Mouse (Mus musculus) embryonic facial prominence, embryonic 11.5 days (tissue): ENCODE results near the gene Ednrb. TPM values are rescaled to one million over a fixed set of nuclear protein-coding genes. Genes with fewer than 3 reads are reported as not detected.
"Not testable (repeated sequence)": the region's sequence is repeated elsewhere in the genome, so short reads cannot be mapped to it uniquely, and the experiment has no call there.

Experiments
- ATAC-seq: fragments of 200-750 bp; cut with Nextera tagmentation; replicated peaks from 2 replicates; pipeline ENCODE4 v1.8.0; 2017; ENCODE audit warnings: low read depth; ENCODE audit not compliant: insufficient number of reproducible peaks, low FRiP score, low TSS enrichment
- DNase-seq: peaks from one replicate; pipeline ENCODE4 v3.0.0-alpha.2; 2015; ENCODE audit warnings: low spot score
- H3K27ac ChIP-seq: fragments of 300-500 bp; sonication (generic); replicated peaks from 2 replicates; pipeline ENCODE4 v1.5.1; 2014; ENCODE audit warnings: mild to moderate bottlenecking, low read depth, low read length, control low read depth
- H3K27me3 ChIP-seq: fragments of 300-500 bp; sonication (generic); 2 replicates; pipeline ENCODE4 v1.6.1; 2014; ENCODE audit warnings: mild to moderate bottlenecking, low read length, moderate library complexity, mixed read lengths; ENCODE audit not compliant: control insufficient read depth, insufficient read depth
- H3K36me3 ChIP-seq: fragments of 300-500 bp; sonication (generic); replicated peaks from 2 replicates; pipeline ENCODE4 v1.6.1; 2014; ENCODE audit warnings: low read depth, mild to moderate bottlenecking, low read length, moderate library complexity, mixed read lengths; ENCODE audit not compliant: control insufficient read depth, insufficient read depth
- H3K4me1 ChIP-seq: fragments of 300-500 bp; sonication (generic); 2 replicates; pipeline ENCODE4 v1.6.1; 2014; ENCODE audit warnings: low read length, mixed read lengths; ENCODE audit not compliant: control insufficient read depth, insufficient read depth
- H3K4me2 ChIP-seq: fragments of 300-500 bp; sonication (generic); 2 replicates; pipeline ENCODE4 v1.6.1; 2014; ENCODE audit warnings: low read depth, mild to moderate bottlenecking, control low read depth, low read length, moderate library complexity
- H3K4me3 ChIP-seq: fragments of 300-500 bp; sonication (generic); 2 replicates; pipeline ENCODE4 v1.5.1; 2014; ENCODE audit warnings: low read depth, low read length, control low read depth
- H3K9ac ChIP-seq: fragments of 300-500 bp; sonication (generic); replicated peaks from 2 replicates; pipeline ENCODE4 v1.6.1; 2014; ENCODE audit warnings: mild to moderate bottlenecking, control low read depth, low read length
- H3K9me3 ChIP-seq: fragments of 300-500 bp; sonication (generic); replicated peaks from 2 replicates; pipeline ENCODE4 v1.6.1; 2016; ENCODE audit warnings: mild to moderate bottlenecking, low read length, inconsistent platforms, mixed read lengths; ENCODE audit not compliant: control insufficient read depth
- WGBS: fragments of 180-500 bp; shearing (Covaris S2); extraction: QIAGEN DNeasy Blood & Tissue Kit; methylation state at CpG from one replicate; pipeline ENCODE4 v1.1.7; 2014; 5-methylcytosine and 5-hydroxymethylcytosine counted together
- polyA plus RNA-seq: library from polyadenylated mRNA; unstranded; fragments of >200 nt; fragmentation: Nextera tagmentation; extraction: Ambion mirVana; gene quantifications from 2 replicates; pipeline ENCODE4 v1.2.1, GENCODE M21; 2014

The Ednrb gene
- polyA plus RNA-seq, 1 experiment from 2014 or later: 38.5 TPM

- 74% methylated on average over 5 of the region's 5 CpGs for WGBS
- no peak overlapping the region for H3K4me3 ChIP-seq
- DNase-seq (no peak), ATAC-seq (no peak)
- no peaks in the 10 kb centered on the region for H3K4me1 ChIP-seq
- no peak overlapping the region for H3K4me2 ChIP-seq
- H3K36me3 ChIP-seq: no peaks in the 10 kb centered on the region
- H3K27ac ChIP-seq: no peak overlapping the region
- no peak overlapping the region for H3K9ac ChIP-seq
- H3K9me3 ChIP-seq: no peaks in the 10 kb centered on the region
- no peaks in the 10 kb centered on the region for H3K27me3 ChIP-seq
These were observed 50.8 kb downstream of the Ednrb start for GRCm38 (mm10) chr14:103793409-103793808.

GRCm38 (mm10) chr14:103792726-103793125, 51.5 kb downstream of the Ednrb start:
- Histone ChIP-seq H3K27me3 (no peaks in the 10 kb centered on the region), H3K9ac (no peak overlapping the region), H3K4me1 (no peaks in the 10 kb centered on the region), H3K4me3 (no peak overlapping the region), H3K36me3 (no peaks in the 10 kb centered on the region), H3K4me2 (no peak overlapping the region), H3K27ac (no peak overlapping the region), H3K9me3 (no peaks in the 10 kb centered on the region)
- ATAC-seq (no peak), DNase-seq (no peak)
- WGBS: 60% methylated on average over 1 of the region's 1 CpGs

GRCm38 (mm10) chr14:103787547-103787946, 56.7 kb downstream of the Ednrb start:
- H3K9me3 ChIP-seq: no peaks in the 10 kb centered on the region
- H3K27me3 ChIP-seq: no peaks in the 10 kb centered on the region
- no peaks in the 10 kb centered on the region for H3K36me3 ChIP-seq
- H3K4me3 ChIP-seq: no peak overlapping the region
- 87% methylated on average over 2 of the region's 2 CpGs for whole genome bisulfite sequencing
- DNase-seq: no peak
- H3K4me1 ChIP-seq: no peaks in the 10 kb centered on the region
- no peak overlapping the region for H3K4me2 ChIP-seq
- no peak overlapping the region for H3K27ac ChIP-seq
- no peak for ATAC-seq
- no peak overlapping the region for H3K9ac ChIP-seq

- ATAC-seq (no peak), DNase-seq (no peak)
- Histone ChIP-seq H3K4me3 (no peak overlapping the region), H3K9me3 (no peaks in the 10 kb centered on the region), H3K4me2 (no peak overlapping the region), H3K27ac (no peak overlapping the region), H3K9ac (no peak overlapping the region), H3K4me1 (no peaks in the 10 kb centered on the region), H3K36me3 (no peaks in the 10 kb centered on the region), H3K27me3 (no peaks in the 10 kb centered on the region)
- 71% methylated on average over 9 of the region's 9 CpGs for WGBS
These were observed 58.9 kb downstream of the Ednrb start for GRCm38 (mm10) chr14:103785096-103785965.

- ATAC-seq, H3K36me3 ChIP-seq, H3K9ac ChIP-seq, H3K4me1 ChIP-seq, H3K27ac ChIP-seq, H3K27me3 ChIP-seq, H3K4me2 ChIP-seq, H3K4me3 ChIP-seq, H3K9me3 ChIP-seq, DNase-seq: not testable (repeated sequence)
- WGBS: 95% methylated on average over 6 of the region's 6 CpGs
These were observed 63.9 kb downstream of the Ednrb start for GRCm38 (mm10) chr14:103780336-103780735.

GRCm38 (mm10) chr14:103779276-103779675, 64.9 kb downstream of the Ednrb start:
- no peaks in the 10 kb centered on the region for H3K27me3 ChIP-seq
- H3K36me3 ChIP-seq: no peaks in the 10 kb centered on the region
- no peaks in the 10 kb centered on the region for H3K9me3 ChIP-seq
- no peak for ATAC-seq
- no peak overlapping the region for H3K4me3 ChIP-seq
- 76% methylated on average over 6 of the region's 6 CpGs for WGBS
- no peak overlapping the region for H3K9ac ChIP-seq
- H3K4me2 ChIP-seq: no peak overlapping the region
- no peaks in the 10 kb centered on the region for H3K4me1 ChIP-seq
- DNase-seq: no peak
- no peak overlapping the region for H3K27ac ChIP-seq

GRCm38 (mm10) chr14:103778533-103779151, 65.6 kb downstream of the Ednrb start:
- H3K36me3 ChIP-seq: no peaks in the 10 kb centered on the region
- peak overlapping the region; percentile 13; the same call in 1 of the 2 replicates for H3K9ac ChIP-seq
- peak overlapping the region; percentile 36 for H3K4me2 ChIP-seq
- no peaks in the 10 kb centered on the region for H3K9me3 ChIP-seq
- H3K4me3 ChIP-seq: peak overlapping the region; percentile 11; the same call in 1 of the 2 replicates
- DNase-seq (peak; percentile 35), ATAC-seq (peak; percentile 70)
- WGBS: 32% methylated on average over 13 of the region's 13 CpGs
- H3K27ac ChIP-seq: peak overlapping the region; percentile 25; the same call in 1 of the 2 replicates
- no peaks in the 10 kb centered on the region for H3K4me1 ChIP-seq
- H3K27me3 ChIP-seq: no peaks in the 10 kb centered on the region

- peak overlapping the region; percentile 36 for H3K4me2 ChIP-seq
- DNase-seq (peak; percentile 48), ATAC-seq (peak; percentile 68; the same call in 1 of the 2 replicates)
- peak overlapping the region; percentile 50 for H3K9ac ChIP-seq
- 2% methylated on average over 12 of the region's 12 CpGs for WGBS
- no peaks in the 10 kb centered on the region for H3K4me1 ChIP-seq
- no peaks in the 10 kb centered on the region for H3K27me3 ChIP-seq
- H3K9me3 ChIP-seq: no peaks in the 10 kb centered on the region
- peak overlapping the region; percentile 11; the same call in 1 of the 2 replicates for H3K4me3 ChIP-seq
- peak overlapping the region; percentile 25; the same call in 1 of the 2 replicates for H3K27ac ChIP-seq
- H3K36me3 ChIP-seq: no peaks in the 10 kb centered on the region
These were observed 66.2 kb downstream of the Ednrb start for GRCm38 (mm10) chr14:103778009-103778431.
